Mouse (Mus musculus) CH12F3 (cell line): ENCODE results near the gene Ldha.
"Not testable (repeated sequence)": the region's sequence is repeated elsewhere in the genome, so short reads cannot be mapped to it uniquely, and the experiment has no call there.

Source experiments
- in situ Hi-C: fragments of 300-500 bp; cut with MboI; formaldehyde crosslinking; loops from 2 replicates; pipeline ENCODE4 v1.14.3; 2020; ENCODE audit warnings: low sequenced_read_pairs

Ldha gene

DNA sequence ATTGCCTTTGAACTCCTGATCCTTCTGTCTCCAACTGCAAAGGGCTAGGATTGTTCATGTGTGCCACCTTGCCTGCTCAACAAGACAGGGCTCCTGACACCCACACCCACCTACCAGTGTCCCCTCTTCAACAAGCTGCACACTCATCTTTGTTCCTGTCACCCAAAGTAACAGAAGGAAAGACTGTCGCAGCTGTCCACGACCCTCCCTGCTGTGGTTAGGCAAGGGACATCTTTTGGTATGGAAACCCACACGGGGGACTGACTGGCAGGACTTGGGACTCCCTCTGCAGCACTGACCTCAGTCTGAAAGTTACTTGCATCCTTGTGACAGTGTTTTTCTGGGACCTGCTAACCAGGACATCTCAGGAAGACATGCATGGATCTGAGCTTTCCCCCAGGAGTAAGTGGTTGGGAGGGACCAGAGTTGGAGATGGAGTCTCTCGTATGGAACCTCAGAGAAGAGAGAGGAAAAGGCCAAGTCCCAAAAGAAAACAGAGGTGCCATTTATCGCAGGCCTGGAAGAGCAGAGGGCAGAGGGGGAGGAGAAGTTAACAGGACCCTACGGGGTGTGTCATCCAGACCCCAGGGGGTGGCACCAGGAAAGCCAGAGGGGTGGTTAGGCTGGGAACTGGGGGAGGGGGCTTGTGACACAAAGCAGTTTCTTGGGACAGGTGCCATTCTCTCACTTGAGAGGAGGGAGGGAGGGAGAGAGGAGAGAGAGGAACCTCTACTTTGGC, at the start of gene Ldha:
Ldha (plus strand) TSS at position 689 of the 739 bp plus-strand sequence.
- in situ Hi-C loops = no loop called here

DNA sequence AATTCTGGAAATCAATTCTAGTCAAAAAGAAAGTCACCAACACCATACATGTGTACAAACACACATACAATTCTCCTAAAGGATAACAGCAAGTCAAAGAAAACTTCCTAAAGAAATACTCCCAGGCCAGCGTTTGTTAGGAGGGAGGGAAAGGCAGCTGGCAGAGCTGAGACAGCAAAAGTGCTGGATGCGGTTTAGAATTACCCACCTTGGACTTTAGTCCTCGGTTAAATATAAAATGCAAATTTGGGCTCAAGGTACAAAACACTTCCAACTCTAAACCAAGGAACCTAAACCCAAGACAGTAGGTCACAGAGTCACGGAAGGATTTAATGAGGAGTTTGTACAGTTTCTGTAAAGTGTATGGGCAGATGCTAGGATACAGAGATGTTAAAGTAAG, 47.4 kb upstream of the Ldha start:
- in situ Hi-C loops = no loop called here

DNA sequence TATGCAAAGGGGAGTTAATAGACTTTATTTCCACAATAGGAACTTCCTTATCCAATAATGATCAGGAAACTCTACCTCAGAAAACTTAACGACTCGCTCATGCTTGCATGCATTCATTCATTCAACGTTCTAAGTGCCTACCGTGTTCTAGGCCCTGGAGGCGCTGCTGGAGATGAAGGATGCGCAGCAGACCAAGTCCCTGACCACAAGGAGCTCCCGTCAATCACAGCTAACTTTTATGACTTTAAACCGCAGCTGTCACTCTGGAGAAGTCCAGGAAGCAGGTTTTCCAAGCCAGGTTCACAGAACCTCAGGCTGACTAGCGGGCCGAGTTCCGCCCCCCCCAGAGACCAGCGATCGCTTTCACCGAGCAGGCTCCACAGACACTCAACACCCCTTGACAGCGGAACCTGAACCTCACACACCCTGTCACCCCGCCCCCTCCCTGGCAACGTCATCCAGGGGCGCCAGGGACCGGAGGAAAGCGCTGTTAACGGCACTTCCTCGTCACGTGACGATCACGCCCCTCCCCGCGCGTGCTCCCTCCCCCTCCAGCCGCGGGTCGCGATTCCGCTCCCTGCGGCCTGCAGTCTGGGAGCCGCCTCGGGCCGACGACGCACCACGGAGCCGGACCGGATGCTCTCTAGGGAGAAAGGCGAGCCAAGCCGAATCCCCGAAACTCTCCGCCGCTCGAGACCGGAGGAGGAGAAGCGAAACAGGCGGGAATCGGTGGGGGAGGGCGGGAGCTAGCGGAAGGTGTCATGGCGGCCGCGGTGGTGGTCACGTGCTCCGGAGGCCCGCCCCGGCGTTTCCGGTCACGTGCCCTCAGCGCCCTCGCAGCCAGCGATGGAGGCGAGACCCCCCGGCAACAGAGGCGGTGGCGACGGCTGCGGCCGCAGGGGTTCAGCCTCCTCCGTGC, 45.7 kb upstream of the Ldha start, which contains the start of the genes Hps5 and Gtf2h1:
Hps5 (minus strand) TSS at position 778 of the 919 bp plus-strand sequence.
Gtf2h1 (plus strand) TSS at position 817 of the 919 bp plus-strand sequence.
- in situ Hi-C loops = no loop called here

- in situ Hi-C loops = no loop called here
Observed at GRCm38 (mm10) chr7:46796206-46796679, 45.0 kb upstream of the Ldha start.

- in situ Hi-C loops = no loop called here
Observed at GRCm38 (mm10) chr7:46796779-46797178, 44.5 kb upstream of the Ldha start.

DNA sequence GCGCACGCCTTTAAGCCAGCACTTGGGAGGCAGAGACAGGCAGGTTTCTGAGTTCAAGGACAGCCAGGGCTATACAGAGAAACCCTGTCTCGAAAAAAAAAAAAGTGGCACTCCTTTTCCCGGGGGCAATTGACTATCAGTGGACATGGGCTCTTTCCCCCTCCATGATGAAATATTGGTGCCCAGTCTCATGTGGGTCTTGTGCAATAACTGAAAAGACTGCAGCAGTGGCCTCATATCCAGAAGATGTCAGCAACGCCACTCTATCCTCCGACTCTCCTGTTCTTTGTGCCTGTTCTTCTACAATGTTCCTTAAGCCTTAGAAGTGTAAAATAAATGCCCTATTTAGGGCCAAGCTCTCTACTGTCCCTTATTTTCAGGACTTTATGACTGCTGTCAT, 30.9 kb upstream of the Ldha start:
- in situ Hi-C loops = no loop called here

DNA sequence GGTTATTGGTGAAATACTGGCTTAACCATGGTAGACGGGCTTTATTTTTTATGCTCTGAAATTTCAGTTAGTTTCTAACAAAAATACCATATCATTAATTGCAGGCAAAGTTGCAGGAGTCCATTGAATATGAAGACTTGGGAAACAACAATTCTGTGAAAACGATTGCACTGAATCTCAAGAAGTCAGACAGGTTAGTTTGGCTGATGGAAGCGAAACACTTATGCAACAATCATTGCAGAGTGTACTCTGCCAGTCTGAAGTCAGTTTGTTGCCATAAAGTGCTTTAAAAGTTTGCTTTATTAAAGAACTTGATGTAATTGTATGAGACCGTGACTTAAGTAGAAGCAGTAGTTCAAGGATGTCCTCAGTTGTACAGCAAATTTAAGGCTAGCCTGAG, 27.3 kb upstream of the Ldha start:
- in situ Hi-C loops = no loop called here

GRCm38 (mm10) chr7:46820876-46821632, 20.2 kb upstream of the Ldha start:
- in situ Hi-C loops = not testable (repeated sequence)

- in situ Hi-C loops = no loop called here
Observed at GRCm38 (mm10) chr7:46827046-46827802, 14.1 kb upstream of the Ldha start.

DNA sequence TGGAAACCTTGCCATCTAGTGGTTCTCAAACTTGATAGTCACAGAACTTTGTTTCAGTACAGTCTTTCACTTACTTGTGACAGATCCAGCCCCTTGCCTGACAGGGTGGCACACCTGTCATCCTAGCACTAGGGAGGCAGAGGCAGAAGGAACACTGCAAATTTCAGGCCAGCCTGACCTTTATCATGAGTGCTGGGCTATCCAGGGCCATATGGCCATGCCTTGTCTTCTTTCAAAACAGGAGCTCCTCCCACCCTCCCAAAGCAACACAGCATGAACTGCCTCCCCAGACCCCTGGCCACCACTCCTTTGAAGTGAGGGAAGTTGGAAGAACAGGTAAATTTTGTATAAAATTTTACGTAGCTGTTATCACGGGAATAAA, 13.5 kb upstream of the Ldha start:
- in situ Hi-C loops = no loop called here

DNA sequence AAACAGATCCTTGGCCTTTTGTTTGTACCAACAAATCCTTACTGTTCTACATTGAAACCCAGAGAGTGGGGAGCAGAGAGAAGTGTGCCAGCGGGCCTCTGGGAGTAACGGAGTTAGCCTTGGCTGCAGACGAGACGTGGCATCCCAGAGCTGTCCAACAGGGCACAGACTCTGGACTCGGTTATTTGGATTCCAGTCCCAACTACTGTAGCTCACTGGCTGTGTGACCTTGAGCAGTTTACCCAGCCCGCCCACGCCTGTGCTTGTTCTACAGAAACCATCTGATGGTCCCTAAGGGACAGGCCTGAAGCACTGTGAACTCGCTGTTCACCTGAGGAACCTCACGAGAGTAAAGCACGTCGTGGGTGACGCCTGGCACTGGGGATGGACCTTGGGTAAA, 11.4 kb upstream of the Ldha start:
- in situ Hi-C loops = no loop called here

DNA sequence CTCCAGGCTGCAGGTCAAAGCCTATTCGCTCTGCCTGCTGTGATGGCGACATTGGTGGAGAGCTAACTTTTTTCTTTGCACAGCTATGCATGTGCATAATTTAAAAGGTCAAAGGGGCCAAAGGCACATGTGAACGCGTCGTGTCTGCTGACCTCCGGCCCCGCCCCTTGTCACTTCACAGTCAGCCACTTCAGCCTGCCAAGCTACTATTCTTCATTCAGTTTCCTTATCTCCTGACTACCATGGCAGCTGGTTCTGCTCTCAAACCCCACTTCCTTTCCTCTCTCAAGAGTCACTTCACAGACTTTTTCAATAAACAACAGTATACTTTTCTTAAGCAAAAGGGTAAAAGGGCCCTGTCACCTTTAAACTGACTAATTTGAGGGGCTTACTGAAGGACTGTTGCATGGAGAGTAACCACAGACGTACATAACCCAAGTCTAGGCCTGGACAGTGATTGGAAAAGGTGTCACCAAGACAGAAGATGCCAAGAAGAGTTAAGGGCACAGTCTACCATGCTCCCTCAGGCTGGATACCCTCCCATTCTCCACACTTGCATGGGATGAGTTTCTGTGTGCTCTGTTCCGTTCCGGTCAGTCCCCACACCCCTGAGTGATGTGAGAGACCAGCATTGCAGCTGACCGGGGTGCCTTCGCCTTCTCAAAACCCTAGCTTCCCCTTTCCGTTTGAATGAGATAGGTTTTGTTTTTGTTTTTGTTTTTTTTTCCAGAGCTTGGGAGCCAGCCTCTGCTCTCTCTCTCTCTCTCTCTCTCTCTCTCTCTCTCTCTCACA, 10.3 kb upstream of the Ldha start:
- in situ Hi-C loops = no loop called here

DNA sequence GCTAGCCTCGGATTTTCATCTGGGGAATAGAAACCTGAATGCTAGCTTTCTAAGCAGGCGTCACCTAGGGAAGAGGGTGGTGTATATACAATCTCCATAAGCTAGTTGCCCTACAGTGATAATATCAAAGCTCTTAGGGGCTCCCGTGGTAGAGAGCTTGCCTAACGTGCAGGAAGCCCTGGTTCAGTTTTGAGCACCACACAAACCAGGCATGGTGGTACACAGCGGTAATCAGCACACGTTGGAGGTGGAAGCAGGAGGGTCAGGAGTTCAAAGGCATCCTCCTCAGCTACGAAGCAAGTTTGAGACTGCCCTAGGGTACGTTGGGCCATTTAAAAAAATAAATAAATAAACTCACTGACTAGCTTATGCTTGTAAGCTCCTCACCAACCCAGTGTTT, 9.6 kb upstream of the Ldha start:
- in situ Hi-C loops = no loop called here

DNA sequence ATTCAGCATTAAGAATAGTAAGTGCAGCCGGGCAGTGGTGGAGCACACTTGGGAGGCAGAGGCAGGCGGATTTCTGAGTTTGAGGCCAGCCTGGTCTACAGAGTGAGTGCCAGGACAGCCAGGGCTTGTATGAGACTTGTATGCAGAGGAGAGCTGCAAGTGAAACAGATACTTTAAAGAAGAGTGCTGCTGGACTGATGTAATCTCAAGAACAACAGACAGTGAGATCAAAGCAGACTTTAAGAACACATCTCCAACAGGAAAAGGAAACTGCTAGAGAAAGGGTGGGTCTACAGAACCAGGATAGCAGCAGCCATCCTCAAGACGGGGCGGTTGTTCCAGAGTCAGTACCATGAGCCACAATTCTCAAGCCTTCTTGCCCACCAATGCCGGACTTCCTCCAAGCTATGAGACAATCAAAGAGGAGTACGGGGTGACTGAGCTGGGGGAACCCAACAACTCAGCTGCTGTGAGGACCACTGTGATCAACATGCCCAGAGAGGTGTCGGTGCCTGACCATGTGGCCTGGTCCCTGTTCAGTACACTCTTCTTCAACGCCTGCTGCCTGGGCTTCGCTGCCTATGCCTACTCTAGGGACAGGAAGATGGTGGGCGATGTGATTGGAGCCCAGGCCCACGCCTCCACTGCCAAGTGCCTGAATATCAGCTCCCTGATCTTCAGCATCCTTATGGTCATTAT, 9.0 kb upstream of the Ldha start:
- in situ Hi-C loops = not testable (repeated sequence)

- in situ Hi-C loops = no loop called here
Observed at GRCm38 (mm10) chr7:46833266-46833665, 8.0 kb upstream of the Ldha start.

GRCm38 (mm10) chr7:46833670-46834255, 7.5 kb upstream of the Ldha start:
- in situ Hi-C loops = no loop called here

DNA sequence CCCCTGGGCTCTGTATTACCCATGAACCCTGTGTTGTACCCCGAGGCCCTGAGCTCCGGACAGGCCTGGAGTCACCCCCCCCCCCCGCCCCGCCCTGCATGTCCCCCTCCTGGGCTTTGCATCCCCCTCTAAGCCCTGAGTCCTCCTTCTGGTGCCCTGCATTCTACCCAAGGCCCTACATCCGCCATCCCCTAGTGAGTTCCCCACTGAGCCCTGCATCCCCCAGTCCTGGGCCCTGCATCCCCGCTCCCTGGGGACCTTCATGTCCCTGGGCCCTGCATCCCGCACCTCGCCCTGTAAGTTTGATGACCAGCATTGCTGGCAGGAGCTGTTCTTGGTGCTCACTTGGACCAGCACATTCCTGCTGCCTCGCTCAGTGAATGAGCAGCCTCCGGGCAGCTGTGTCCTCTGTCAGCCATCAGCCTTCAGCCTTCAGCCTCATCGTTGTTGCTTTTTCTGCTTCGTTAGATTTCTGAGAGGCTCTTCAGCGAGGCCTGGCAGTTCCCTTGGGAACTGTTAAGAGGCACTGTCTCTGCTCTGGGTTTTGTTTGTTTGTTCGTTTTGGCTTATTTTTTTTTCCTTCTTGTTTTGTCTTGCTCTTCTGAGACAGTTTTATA, 6.2 kb upstream of the Ldha start:
- in situ Hi-C loops = no loop called here

DNA sequence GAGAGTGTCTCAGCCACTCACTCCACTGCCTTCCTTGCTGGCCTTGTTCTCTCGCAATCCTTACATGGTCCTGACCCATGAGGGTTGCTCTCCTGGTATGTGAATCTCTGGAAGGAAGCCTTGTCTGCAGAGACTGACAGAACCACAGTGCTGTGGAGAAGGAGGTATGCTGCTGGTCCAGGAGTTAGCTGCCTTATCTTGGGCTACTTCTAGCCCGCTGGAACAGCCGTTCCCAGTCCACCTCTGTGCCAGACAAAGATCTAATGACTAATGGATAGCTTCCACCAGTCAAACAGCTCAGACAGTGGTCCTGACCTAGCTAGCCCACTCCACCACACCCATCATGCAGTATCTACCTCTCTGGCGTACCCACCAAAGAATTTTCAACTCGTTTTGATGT, 4.9 kb upstream of the Ldha start:
- in situ Hi-C loops = no loop called here
